Mouse (Mus musculus): ENCODE measurements around the gene Scube1. TPM values are rescaled to one million over a fixed set of nuclear protein-coding genes. Genes with fewer than 3 reads are reported as not detected.
A peak's percentile ranks its signal among the peaks of the same experiment; 100 is the strongest.

The Scube1 gene
- 10 to 100 TPM; 19.2 to 21.7 TPM for total RNA-seq (2021)
- long read RNA-seq, experiment 1, partial matches to known transcripts = 0 of 11 reads
- long read RNA-seq, experiment 1, other reads (novel, unspliced or antisense) = 4 of 11 reads
- long read RNA-seq, experiment 2, partial matches to known transcripts = 1 of 10 reads
- long read RNA-seq, experiment 2, other reads (novel, unspliced or antisense) = 5 of 10 reads

DNA sequence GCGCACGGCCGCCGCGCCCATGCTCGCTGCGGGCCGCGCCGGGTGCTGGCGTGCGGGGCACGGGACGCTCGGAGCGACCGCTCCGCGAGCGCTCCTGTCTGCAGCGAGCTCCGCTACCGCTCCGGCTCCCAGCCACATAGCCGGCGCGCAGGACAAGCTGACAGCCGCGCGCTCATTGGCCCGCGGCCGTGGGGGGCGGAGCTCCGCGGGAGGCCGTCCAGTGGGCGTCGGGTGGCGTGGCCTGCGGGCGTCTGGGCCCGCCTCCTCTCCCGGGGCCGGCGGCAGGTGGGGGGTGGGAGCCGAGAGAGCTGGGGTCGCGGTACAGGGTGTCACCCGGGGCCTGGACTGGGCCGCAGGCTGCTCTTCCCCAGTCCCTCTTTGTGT is at the start of gene Scube1:
Gene Scube1, minus strand, starts transcription at position 136 of the 384 bp plus-strand sequence.
- peak; percentile 80 to 89 for DNase-seq (ENCODE audit: low spot score in 2 of 2)

DNA sequence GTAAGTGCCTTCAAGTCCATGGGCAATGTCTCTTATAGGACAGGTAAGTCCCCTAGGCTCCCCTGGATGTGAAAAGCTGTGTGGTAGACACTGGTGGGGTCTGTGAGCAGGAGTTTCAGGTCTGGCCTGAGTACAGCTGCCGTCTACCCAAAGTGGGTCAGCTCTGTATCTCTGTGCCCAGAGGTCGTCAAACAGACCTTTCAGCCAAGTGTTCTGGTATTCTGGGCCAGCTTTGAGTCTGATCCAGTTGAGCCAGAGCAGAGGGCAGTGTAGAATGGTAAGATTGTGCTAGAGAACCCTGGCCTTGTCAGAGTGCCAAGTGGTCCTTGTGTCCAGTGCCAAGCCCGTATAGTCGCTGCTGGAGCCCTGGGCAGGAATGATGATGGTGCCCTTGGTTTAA is 48.1 kb upstream of the Scube1 start:
- peak in 1 of 2 experiments; percentile 72 for DNase-seq (ENCODE audit: low spot score in 2 of 2)

DNA sequence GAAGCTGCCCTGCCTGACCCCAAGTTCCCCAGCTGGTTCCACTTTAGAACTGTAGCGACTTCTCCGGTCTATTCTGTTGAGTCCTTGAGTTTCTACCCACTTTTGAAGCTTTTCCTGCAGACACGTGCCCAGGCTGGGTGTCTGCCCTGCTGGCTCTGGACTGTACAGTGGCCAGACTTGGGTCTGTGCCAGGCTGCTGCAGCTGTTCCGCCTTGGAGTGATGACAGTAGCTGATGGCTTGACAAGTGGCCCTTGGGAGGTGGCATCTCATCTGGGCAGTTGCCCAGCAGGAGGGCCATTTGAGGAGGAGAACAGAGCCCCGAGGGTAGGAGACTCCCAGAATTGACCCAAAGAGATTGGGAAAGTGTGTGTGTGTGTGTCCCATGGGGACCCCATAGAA is 47.6 kb upstream of the Scube1 start:
- peak; percentile 58 to 60 for DNase-seq (ENCODE audit: low spot score in 2 of 2)

DNA sequence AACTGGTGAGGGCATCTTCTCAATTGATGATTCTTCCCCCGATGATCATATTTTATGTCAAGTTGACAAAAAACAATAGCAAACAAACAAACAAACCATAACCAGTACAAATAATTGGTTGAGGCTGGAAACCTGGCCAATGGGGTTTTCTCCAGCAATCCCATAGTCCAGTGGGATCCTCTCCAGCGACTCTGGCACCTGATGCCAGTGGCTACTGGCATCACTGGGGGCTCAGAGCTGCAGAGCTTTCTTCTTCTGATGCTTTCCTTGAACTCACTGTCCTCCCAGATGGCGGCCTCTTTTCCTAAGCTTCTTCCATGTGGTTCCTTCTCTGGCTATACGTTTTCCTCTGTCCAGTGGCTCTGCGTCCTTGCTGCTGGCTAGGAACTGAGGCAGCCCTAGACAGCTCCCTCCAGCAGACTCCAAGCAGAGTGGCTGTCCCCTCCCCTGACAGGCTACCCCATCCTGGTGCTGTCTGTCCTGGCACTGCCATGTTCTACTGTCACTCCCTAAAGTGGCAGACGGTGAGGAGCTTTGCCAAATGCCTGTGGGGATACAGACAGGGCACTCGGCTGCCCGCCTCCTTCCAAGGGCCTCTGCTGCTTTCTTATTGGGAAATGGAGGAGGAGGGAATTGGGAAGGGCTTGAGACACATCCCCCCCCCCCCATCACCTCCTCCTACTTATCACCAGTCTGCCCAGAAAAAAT is 46.7 kb upstream of the Scube1 start:
- peak in 1 of 2 experiments; percentile 32 for DNase-seq (ENCODE audit: low spot score in 2 of 2)

DNA sequence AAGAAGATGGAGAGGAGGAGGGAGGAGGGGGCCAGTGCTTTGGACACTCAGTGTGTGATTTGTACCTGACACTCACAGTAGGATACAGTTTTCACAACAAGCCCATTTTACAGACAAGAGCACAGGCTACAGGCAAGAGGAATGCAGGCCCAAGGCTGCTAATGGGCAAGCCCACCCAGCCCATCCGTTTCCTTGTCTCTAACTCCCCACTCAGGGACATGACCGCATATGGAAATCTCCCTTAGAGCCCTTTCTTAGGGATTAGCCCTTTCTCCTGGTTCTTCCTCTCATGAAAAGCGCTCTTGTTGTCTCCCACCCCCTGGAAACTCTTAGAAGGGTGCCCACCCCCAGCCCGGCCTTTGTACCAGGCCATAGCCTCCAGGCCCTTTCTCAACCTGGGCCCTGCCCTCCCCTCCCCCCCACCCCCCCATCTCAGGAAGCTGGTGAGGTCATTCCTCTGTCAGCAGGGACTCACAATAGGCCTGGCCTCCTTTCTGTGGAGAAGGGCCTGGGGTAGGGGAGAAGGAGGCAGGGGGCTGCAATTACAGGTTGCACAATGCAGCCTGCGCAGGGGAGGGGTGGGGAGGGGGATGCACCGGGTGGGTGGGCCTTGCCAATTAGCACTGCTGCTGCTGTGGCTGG is 40.7 kb upstream of the Scube1 start:
- DNase-seq (ENCODE audit: low spot score in 2 of 2) = no peak

DNA sequence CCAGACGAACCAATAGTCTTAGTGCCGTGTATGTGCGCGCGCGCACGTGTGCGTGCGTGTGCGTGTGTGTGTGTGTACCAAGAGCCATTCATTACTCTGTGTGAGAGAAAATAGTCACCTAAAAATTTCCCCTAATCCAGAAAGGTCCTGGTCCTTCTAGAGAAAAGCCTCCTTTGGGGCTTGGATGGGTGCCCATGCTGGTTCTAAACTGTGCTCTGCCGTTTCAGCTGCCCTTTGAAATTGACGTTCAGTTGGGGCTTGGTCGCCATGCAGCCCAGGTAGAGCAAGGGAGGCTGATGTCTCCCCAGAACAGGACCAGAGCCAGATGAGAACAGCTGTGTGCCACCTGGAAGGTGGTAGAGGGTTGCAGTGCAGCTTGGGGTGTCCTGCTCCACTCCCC is 36.7 kb upstream of the Scube1 start:
- DNase-seq (ENCODE audit: low spot score in 2 of 2) = no peak

DNA sequence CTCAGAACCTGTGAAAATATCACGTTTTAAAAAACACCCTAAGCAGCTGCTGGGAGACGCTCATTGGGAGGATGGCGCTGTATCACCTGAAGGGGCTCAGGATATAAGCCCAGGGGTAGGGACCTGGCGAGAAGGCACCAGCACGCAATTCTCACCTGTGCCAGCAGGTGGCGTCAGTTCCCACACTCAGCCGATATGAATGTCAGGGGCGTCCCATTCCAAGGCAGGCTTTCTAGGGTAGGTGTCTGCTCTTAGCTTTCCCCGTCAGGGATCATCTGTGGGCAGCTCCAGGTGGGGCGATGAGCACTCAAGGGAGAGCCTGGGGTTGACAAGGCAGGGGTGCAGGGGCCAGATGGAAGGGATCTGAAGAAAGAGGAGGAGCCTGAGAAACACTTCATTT is 35.9 kb upstream of the Scube1 start:
- DNase-seq (ENCODE audit: low spot score in 2 of 2) = peak; percentile 52 to 64

DNA sequence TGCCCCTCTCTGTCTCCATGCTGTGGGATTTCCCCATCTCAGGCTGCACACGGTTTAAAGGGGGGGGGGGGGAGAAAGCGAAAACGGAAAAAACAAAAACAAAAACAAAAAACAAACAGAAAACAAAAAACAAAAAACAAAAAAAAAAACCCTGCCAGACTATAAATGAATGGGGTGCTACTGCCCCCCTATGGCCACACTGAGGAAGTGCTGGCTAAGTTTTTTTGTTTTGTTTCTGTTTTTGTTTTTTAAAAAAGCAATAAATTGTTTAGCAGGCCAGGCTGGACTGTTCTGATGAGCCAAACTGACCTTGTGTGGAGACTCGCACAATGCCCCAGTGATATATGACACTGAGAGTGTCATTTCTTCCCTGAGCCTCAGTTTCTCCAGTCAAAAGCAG is 34.1 kb upstream of the Scube1 start:
- DNase-seq (ENCODE audit: low spot score in 2 of 2) = no peak

DNA sequence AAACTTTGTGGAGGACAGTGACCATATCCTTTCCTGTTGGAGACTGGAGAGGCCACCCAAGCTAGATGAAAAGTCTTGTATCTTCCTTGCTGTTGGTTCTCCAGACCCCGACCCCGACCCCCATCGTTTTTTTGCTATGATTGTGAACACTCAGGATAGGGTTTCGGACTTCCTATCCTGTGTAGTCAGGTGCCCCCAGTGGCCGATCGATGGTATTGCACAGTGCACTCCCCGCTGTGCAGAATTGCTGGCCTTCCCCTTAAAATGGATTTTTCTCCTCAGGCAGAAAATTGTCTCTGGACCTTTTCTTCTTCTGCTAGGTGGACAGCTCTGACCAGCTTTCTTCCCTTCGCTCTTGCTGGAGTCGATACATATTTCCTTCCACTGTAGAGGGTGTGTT is 31.9 kb upstream of the Scube1 start:
- DNase-seq (ENCODE audit: low spot score in 2 of 2) = no peak

DNA sequence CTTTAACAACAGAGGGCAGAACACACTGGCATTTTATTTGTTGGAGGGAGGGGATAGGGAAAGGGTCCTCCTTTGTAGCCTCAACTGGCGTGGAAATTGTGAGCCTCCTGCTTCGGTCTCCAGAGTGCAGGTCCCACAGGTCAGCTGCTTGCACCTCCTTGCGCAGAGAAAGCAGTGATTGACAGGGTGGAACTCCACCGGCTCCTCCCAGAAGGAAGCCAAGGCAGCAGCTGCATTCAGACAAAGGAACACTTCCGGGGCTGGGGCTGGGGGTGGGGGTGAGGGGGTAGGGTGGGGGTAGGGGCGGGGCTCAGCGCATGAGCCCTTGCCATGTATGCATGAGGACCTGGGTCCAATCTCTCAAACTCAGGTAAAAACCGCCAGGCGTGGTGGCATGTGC is 24.6 kb upstream of the Scube1 start:
- no peak for DNase-seq (ENCODE audit: low spot score in 2 of 2)

DNA sequence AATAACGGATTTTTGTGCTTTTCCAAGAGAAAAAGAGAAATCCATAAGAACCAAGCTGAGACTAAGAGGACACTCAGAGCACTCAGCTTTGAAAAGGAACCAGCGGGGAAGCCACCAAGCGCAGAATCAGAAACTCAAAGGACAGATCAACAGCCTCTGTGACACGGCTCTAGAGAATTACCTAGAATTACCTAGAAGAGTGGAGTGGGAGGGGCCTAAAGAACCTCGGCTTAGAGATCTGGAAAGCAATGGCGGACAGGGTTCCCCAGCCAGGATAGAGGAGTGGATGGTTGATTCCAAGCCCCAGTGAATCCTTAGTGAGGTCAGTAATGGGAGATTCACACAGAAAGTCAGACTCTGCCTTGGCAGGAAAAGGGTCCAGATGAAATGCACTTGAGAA is 24.2 kb upstream of the Scube1 start:
- DNase-seq (ENCODE audit: low spot score in 2 of 2) = no peak

DNA sequence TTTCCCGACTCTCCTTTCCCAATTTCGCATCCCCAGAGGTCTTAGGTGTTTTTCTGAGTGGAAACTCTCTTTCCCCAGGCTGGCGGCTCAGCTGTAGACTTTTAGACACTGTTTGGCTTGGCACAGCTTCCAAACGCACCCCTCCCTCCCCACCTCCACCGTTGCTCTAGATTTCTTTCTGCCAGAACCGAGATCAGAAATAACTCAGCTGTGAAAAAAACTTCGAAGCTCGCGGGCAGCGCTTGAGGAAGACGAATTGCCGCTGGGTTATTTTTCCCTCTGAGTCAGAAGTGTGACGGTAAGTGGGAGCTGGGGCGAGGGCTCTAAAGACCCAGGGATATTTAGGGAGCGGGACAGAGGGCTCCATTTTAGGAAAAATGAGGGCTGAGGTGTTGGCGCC is 21.5 kb upstream of the Scube1 start:
- DNase-seq (ENCODE audit: low spot score in 2 of 2) = no peak

DNA sequence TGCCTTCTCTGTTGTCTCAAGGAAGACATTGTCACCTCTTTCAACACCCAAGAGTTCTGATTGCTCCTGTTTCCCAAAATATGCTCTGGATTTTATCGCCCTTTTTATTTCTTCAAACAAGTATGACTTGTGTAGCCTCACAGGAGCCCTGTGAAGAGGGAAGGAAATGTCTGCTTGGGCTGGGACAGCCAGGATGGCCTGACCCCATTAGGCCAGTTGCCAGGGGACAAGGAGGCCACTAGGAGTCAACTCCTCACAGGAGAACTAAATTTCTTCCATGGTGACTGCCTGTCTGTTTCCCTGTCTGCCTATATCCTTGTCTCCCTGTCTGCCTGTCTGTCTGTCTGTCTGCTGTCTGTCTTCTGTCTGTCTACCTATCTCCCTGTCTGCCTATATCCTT is 17.2 kb upstream of the Scube1 start:
- DNase-seq (ENCODE audit: low spot score in 2 of 2) = no peak

DNA sequence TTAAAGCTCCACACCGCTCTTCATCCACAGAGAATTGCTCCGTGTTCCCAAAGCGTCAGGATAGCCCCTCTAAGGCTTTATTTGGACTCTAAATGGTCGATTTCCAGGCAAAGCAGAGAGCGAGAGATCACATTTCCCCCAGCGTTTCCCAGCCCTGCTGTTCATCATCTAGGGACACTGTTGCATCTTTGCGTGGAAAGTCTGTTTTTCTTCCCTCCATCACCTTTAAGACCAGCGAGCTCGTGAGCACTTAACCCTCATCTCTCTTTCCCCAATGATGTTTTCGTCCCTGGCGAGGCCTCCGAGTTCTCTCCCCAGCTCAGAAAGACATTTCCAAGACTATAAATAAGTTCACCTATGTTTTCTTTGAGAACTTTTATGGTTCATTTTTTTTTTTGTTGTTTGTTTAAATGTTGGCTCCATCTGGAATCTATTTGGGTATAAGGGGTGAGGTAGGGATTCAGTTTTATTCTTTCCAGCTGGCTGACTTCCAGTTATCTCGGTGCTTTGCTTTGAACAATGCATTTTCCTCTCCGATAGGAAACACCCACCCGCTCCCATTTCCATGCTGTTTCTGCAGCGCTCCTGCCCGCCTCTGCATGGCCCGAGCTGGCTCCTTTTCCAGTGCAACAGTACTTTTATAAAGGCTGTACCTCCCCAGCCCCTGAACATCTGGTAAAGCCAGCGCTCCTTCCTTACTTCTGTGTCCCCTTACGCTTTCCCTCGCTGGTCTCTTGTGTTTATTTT is 16.0 kb upstream of the Scube1 start:
- no peak for DNase-seq (ENCODE audit: low spot score in 2 of 2)

DNA sequence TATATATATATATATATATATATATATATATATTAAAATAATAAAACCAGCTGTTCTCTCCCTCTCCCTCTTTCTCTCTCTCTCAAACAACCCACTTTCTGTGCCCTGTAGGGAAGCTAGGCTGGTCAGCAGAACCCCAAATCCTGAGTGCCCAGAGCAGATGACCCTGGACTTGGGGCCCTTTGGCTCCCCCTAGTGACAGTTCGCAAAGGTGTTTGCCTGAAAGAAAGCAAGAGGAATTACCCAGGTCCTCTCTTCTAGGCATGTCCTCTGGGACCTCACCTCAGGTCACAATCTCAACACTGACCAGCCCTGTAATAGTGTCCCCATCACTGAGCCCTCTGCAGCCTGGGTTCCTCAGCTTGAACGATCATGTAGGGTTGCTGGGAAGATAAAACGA is 2.8 kb upstream of the Scube1 start:
- peak in 1 of 2 experiments; percentile 39 for DNase-seq (ENCODE audit: low spot score in 2 of 2)

DNA sequence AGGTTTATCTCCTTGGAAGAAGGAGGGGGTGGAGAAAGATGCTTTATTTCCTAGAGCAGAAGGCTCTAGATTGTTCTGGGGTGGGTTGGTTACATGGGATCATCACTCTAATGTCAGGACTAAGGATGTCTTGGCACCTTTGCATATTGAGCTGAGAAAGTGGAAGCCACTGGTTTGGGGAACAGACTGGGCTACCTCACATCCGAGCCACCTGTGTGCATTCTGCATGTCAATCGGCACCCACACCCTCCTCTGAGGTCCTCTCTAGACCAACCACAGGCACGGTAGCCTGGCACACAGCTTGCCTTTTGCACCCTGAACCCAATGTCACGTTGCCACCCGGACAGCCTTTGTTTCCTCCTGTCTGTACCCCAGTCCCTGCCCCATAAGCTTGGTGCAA is 1.9 kb upstream of the Scube1 start:
- DNase-seq (ENCODE audit: low spot score in 2 of 2) = no peak

DNA sequence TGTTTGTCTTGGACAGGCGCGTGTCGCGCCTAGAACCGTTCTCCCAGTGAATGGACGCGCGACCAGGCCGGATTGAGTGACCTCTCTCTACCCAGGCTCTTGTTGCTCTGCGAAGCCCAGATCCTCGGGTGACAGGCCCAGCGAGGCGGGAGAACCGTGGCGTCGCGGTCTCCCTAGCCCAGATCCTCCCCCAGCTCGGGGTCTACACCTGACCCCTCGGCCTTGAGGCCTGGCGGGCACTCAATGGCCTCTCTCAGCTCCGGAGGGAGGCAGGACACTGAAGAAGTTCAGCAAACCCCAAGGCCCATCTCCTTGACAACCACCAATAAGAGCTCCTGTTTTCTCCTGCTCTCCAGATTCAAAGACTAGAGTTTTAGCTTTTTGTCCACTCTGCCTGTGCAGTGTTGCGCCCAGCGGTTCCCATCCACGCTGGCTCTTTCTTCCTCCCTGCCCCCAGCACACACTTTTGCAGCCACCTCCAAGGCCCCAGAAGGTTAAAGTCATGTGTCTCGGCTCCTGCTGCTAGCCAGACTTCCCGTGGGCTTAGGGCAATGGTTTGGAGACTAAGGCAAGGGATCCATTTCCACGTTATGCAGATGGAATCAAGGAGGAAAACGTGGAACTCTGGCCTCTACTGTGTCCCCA is 857 bp upstream of the Scube1 start:
- DNase-seq (ENCODE audit: low spot score in 2 of 2) = no peak

DNA sequence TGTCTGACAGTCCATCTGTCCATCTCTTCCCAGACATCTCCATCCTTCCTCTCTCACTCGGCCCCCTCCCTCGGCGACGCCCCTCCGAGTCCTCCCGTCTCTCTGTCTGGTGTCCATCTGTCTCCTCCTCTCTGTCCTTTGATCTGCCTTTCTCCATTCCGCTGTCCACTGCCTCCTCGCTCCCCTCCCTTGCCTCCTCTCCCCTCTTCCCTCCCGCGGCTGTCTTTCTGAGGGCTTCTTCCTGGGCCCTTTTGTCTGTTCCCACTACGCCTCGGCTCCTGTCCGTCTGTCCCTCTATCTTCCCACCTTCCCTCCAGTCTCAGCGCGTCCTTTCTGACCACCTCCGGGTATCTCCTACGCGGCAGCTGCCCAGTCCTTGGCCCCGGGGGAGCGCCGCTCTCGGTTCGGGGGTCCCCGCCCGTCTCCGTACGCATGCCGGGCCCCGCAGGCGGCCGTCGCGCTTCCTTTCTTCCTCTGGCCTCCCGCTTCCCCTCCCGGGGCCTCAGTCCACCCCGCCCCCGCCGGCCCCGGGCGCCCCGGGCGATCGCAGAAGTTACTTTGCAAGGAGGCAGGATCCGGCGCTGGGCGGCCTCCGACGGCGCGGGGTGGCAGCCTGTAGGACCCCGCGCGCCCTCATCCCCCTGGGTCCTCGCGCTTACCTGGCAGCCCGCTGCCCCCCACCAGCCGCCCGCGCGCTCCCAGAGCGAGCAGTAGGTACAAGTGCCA is 498 bp downstream of the Scube1 start:
- no peak for DNase-seq (ENCODE audit: low spot score in 2 of 2)

DNA sequence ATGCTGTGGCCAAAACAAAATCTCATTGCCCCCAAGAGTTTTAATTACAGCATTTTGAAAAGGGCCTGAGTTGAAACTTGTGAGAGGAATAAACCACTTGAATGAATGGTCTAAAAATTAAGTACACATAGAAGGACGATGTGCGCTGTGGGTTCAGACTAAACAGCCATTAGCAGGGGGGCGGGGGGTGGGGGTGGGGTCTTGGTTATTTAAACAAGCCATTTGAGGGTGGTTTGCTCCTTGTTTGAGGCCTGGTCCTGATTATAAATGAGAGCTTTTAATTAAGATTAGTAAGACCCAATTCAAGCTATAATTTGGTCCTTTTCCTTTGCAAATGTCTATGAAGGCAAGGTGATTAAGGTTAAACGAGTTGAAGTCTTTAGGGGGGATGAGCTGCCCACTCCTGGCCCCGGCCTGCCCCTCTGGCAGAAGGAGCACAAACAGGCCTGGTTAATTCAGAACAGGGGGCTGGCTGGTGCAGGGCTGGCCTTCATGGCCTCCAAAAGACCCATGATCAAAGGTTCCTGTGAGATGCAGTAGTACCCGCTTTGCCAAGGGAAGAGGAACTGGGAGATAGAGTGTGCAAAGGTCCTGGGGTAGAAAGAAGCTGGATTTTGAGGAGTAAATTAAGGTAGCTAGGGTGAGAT is 9.1 kb downstream of the Scube1 start:
- DNase-seq (ENCODE audit: low spot score in 2 of 2) = no peak

DNA sequence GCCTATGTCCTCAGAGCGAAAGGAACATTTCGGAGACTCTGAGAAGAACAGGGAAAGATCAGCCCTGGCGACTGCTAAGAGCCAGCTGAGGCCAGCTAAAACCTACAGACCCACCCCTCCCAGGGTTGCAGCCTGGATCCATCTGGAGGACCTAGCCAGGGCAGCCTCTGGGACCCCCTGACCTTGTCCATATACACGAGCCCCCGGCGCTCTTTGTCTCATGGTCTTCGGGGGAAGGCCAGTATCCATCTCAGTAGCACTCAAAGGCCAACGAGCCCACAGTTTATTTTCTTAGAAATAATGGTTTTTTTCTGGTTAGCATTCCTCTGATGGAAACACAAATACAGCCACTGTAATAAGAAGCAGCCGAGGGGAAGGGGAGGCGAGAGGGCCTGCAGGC is 12.0 kb downstream of the Scube1 start:
- DNase-seq (ENCODE audit: low spot score in 2 of 2) = no peak
